Mouse (Mus musculus): ENCODE measurements at regions not wholly inside any gene's neighbourhood (a gene's known extent, or its start where the extent isn't known, plus 50 kb on each side); places are given as distances from the start of the nearest gene placed in this dataset.

GRCm38 (mm10) chr6:94834551-94834950 lies 134.6 kb upstream of the Lrig1 start:
- no peak for TF ChIP-seq POLR2A (IDR thresholded peaks at IDR 0.05; ENCODE audit: insufficient read depth, low read depth, low read length)
- TF ChIP-seq CTCF (IDR thresholded peaks at IDR 0.05; ENCODE audit: insufficient read depth, low read depth, low read length) = no peak
